Mouse (Mus musculus): Measurements from ENCODE around the gene Wipf2. TPM values are rescaled to one million over a fixed set of nuclear protein-coding genes. Genes with fewer than 3 reads are reported as not detected.
"Not testable (repeated sequence)": the region's sequence is repeated elsewhere in the genome, so short reads cannot be mapped to it uniquely, and the experiment has no call there.

Wipf2 gene
- 5.0 TPM in 2 replicates for polyA plus RNA-seq (2016; fragmentation: Nextera tagmentation; extraction: Ambion mirVana)

DNA sequence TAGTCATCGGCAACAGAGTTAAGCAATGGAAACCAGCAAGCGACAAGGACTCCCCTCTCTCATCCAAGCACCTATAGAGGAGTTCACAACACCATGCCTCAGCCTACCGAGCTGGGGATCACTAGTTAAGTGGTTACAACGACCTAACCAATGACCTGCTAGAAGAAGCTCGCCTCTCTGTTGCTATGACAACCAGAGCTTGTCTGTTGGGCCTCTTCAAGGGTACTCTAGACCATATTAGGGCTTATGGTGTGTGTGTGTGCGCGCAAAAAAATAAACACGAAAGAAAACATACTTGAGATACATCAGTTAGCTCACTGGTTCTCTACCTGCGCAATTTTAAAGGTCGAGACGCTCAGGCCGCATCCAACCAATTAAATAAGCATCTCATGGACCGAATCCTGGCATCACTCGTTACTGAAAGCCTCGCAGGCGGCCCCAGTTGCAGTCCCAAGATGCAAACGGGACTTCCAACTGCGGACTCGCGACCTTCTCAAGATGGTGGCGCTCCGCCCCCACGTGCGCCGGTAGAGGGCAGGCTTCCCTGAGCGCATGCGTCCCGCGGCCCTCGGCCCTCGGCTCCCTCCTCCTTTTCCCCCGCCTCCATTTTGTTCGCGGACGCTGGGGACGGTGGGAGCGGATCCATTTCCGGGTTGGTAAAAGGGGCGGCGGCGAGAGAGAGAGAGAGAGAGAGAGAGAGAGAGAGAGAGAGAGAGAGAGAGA is at the start of gene Wipf2:
Wipf2 (plus strand) TSS at position 611 of the 723 bp plus-strand sequence.
- peak; percentile 81 for ATAC-seq (ENCODE audit: insufficient number of reproducible peaks, insufficient read depth, low FRiP score, low TSS enrichment)
- 11% methylated on average over 33 of the region's 41 CpGs for WGBS
- peak within 1 kb of the TSS; percentile 70 for H3K9ac ChIP-seq
- peak within 1 kb of the TSS; percentile 93 for H3K27ac ChIP-seq
- peak within 1 kb of the TSS; percentile 61 for H3K4me3 ChIP-seq
- no peaks in the 10 kb centered on the region for H3K27me3 ChIP-seq
- H3K4me1 ChIP-seq = peaks cover 7% of the 10 kb centered on the region; the same call in 1 of the 2 replicates
- no peaks in the 10 kb centered on the region for H3K9me3 ChIP-seq
- peaks cover 19% of the 10 kb centered on the region for H3K36me3 ChIP-seq
- H3K4me2 ChIP-seq (replicated peaks) = peak within 1 kb of the TSS; percentile 59

DNA sequence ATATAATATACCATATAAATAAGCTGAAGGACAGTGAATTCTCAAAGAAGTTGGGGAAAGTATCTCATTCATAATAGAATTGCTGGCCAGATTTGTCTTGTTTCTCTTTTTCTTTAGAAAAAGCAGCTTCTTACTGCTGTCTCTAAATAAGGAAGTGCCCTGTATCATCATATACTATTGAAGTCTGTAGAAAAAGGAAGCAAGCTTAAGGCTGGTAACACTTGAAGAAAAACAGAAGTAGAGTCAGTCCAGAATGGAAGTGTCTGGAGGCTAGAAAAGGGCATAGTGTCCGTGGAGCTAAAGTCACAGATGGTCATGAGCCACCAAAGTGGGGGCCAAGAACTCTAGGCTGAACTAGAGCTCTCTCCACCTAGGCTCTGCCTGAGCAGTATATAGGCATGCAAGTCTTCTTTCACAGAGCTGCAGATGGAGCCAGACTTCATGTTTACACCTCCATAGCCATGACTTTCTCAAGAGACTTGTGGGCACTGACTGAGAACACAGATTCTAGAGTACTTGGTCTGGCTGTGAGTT is 46.7 kb upstream of the Wipf2 start:
- Histone ChIP-seq H3K9me3 (no peaks in the 10 kb centered on the region), H3K27ac (no peak overlapping the region), H3K36me3 (peaks cover 90% of the 10 kb centered on the region), H3K4me1 (no peaks in the 10 kb centered on the region), H3K27me3 (no peaks in the 10 kb centered on the region), H3K9ac (no peak overlapping the region), H3K4me2 (replicated peaks) (no peak overlapping the region), H3K4me3 (no peak overlapping the region)
- WGBS = 94% methylated on average over 1 of the region's 1 CpGs
- no peak for ATAC-seq (ENCODE audit: insufficient number of reproducible peaks, insufficient read depth, low FRiP score, low TSS enrichment)

DNA sequence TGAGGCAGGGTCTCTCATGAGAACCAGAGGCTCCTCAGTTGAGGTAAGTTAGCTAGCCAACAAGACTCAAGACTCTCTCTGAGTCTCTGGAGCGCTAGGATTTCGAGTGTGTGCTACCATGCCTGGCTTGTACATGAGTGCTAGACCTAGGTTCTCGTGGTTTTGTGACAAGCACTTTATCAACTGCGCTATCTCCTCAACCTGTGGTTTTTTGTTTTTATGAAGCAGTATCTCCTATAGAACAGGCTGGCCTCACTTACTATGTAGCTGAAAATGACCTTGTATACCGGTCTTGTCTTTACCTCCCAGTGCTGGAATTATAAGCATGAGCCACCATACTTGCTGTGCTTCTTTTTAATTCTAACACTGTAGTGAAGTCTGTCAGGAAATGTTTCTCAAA is 42.5 kb upstream of the Wipf2 start:
- ATAC-seq (ENCODE audit: insufficient number of reproducible peaks, insufficient read depth, low FRiP score, low TSS enrichment) = no peak
- 94% methylated on average over 5 of the region's 5 CpGs for WGBS
- peaks cover 95% of the 10 kb centered on the region for H3K36me3 ChIP-seq

DNA sequence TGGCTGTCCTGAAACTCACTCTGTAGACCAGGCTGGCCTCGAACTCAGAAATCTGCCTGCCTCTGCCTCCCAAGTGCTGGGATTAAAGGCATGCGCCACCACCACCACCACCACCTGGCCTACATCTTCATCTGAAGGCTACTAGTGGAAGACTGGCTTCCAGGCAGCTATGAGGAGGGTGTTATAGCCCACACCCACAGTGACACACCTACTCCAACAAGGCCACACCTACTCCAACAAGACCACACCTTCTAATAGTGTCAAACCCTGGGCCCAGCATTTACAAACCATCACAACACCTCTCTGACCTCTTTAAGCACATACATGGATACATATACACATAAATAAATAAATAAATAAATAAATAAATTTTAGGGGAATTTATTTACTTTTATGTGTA is 37.4 kb upstream of the Wipf2 start:
- ATAC-seq (ENCODE audit: insufficient number of reproducible peaks, insufficient read depth, low FRiP score, low TSS enrichment) = peak; percentile 41; the same call in 1 of the 2 replicates
- not testable (repeated sequence) for H3K27ac ChIP-seq; H3K9ac ChIP-seq; H3K27me3 ChIP-seq; H3K4me3 ChIP-seq; H3K4me1 ChIP-seq; H3K4me2 ChIP-seq (replicated peaks); H3K9me3 ChIP-seq
- WGBS = 94% methylated on average over 2 of the region's 2 CpGs
- H3K36me3 ChIP-seq = peaks cover 92% of the 10 kb centered on the region

More for the DNA sequence above, 42.5 kb upstream of the Wipf2 start:
- no peaks in the 10 kb centered on the region for H3K4me1 ChIP-seq
- no peak overlapping the region for H3K4me2 ChIP-seq (replicated peaks)
- no peaks in the 10 kb centered on the region for H3K27me3 ChIP-seq
- no peaks in the 10 kb centered on the region for H3K9me3 ChIP-seq
- no peak overlapping the region for H3K27ac ChIP-seq
- H3K9ac ChIP-seq = no peak overlapping the region
- no peak overlapping the region for H3K4me3 ChIP-seq

DNA sequence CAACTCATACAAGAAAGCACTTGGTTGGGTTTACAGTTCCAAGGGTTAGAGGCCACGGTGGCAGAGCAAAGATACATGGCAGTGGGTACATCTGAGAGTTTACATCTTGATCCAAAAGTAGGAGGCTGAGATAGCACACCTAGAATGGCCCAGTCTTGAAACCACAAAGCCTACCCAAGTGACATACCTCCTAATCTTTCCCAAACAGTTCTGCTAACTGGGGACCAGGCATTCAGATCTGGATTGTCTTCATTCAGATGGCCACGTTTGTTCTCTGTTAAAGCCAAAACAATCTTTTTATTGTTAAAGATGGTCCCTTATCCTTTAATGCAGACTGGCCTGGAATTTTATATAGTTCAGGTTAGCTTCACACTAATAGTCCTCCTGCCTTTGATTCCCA is 35.6 kb upstream of the Wipf2 start:
- Histone ChIP-seq H3K9me3 (no peaks in the 10 kb centered on the region), H3K4me1 (no peaks in the 10 kb centered on the region), H3K36me3 (peaks cover 92% of the 10 kb centered on the region), H3K27me3 (no peaks in the 10 kb centered on the region), H3K4me2 (replicated peaks) (no peak overlapping the region), H3K27ac (no peak overlapping the region), H3K4me3 (no peak overlapping the region), H3K9ac (no peak overlapping the region)
- 88% methylated on average over 2 of the region's 2 CpGs for WGBS
- ATAC-seq (ENCODE audit: insufficient number of reproducible peaks, insufficient read depth, low FRiP score, low TSS enrichment) = no peak

DNA sequence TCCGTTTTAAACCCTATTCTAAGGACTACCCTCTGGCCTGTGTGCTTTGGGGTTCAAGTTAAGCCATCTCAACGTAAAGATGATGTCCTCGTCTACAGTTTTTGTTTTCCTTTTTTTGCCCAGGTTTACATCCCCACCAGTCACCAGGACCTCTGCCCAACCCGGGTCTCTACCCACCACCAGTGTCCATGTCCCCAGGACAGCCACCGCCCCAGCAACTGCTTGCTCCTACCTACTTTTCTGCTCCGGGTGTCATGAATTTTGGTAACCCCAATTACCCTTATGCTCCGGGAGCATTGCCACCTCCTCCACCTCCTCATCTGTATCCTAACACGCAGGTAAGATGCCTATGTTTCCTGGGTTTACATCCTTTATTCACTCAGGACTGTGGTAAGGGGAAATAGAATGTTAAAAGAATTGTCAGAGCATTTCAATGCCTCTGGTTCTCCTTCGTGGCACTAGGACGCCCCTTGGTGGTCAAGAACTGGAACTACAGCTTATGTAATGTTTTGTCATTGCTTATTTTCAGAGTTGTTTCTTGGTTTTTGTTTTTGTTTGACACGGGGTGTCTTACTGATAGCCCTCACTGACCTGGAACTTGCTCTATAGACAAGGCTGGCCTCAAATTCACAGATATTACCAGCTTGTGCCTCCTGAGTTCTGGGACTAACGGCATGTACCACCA is 34.2 kb upstream of the Wipf2 start:
- 74% methylated on average over 12 of the region's 12 CpGs for WGBS
- H3K9me3 ChIP-seq = no peaks in the 10 kb centered on the region
- no peak overlapping the region for H3K4me2 ChIP-seq (replicated peaks)
- no peak overlapping the region for H3K4me3 ChIP-seq
- ATAC-seq (ENCODE audit: insufficient number of reproducible peaks, insufficient read depth, low FRiP score, low TSS enrichment) = no peak
- no peak overlapping the region for H3K9ac ChIP-seq
- H3K36me3 ChIP-seq = peaks cover 91% of the 10 kb centered on the region
- H3K27me3 ChIP-seq = no peaks in the 10 kb centered on the region
- H3K27ac ChIP-seq = no peak overlapping the region
- H3K4me1 ChIP-seq = no peaks in the 10 kb centered on the region

DNA sequence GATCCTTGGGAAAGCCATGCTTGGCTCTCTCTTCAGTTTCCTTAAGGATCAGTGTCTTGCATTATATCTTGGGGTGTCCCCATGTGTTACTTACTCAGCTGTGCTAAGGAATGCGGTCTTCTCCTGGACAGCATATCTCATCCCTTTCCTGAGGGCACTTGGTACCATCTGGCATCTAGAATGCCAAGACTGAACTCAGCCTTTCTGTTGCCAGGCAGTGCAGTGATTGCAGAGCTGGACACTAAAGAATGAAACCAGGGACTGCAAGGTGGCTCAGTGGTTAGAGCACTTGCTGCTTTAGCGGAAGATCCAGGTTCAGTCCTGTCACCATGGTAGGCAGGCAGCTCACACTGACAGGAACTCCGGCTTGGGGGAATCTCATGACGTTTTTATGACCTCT is 33.6 kb upstream of the Wipf2 start:
- Histone ChIP-seq H3K27me3 (no peaks in the 10 kb centered on the region), H3K9ac (no peak overlapping the region), H3K4me3 (no peak overlapping the region), H3K4me1 (no peaks in the 10 kb centered on the region), H3K27ac (no peak overlapping the region), H3K9me3 (no peaks in the 10 kb centered on the region), H3K36me3 (peaks cover 89% of the 10 kb centered on the region), H3K4me2 (replicated peaks) (no peak overlapping the region)
- ATAC-seq (ENCODE audit: insufficient number of reproducible peaks, insufficient read depth, low FRiP score, low TSS enrichment) = no peak
- 78% methylated on average over 4 of the region's 4 CpGs for WGBS

DNA sequence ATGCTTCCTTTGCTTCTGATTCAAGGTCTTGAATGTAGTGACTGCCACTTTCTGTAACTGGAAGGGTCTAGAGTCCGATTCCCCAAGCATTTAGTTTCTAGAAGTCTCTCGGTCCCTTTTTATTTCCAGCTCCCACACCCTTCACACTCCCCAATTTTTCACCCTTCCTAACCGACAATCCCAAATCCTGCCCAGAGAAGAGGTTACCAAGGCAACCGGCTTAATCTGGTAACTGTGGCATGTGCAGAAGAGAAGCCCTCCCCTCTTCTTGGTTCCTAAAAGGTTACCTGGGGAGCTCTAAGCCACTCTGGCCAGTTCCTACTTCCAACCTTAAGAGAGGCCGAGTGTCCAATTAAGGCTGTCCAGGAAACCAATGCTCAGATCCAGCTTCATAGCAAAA is 28.1 kb upstream of the Wipf2 start:
- Histone ChIP-seq H3K36me3 (peaks cover 40% of the 10 kb centered on the region), H3K4me1 (peaks cover 14% of the 10 kb centered on the region; the same call in 1 of the 2 replicates), H3K27ac (no peak overlapping the region), H3K4me3 (no peak overlapping the region), H3K9me3 (no peaks in the 10 kb centered on the region), H3K9ac (no peak overlapping the region), H3K4me2 (replicated peaks) (no peak overlapping the region), H3K27me3 (peaks cover 32% of the 10 kb centered on the region)
- ATAC-seq (ENCODE audit: insufficient number of reproducible peaks, insufficient read depth, low FRiP score, low TSS enrichment) = no peak
- WGBS = 45% methylated on average over 5 of the region's 5 CpGs

DNA sequence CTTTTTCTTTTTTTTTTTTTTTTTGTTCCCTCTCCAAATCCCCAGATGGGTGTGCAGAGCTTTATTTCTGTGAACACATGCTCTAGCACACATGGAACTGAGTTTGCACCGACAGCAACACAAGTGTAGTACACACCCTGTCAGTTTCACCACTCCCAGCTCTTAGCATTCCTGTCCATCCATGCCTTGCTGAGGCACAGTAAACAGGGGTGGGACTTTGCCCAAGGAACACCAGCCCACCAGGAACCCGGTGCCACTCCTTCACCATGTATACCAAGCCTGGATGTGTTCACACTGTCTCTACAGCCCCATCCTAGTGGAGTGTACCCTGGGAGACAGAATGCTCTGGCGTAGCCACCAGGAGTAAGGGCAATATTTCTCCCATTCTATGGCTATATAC is 27.7 kb upstream of the Wipf2 start:
- no peak for ATAC-seq (ENCODE audit: insufficient number of reproducible peaks, insufficient read depth, low FRiP score, low TSS enrichment)
- H3K36me3 ChIP-seq = peaks cover 36% of the 10 kb centered on the region
- H3K4me2 ChIP-seq (replicated peaks) = no peak overlapping the region
- H3K27me3 ChIP-seq = peaks cover 32% of the 10 kb centered on the region
- peaks cover 14% of the 10 kb centered on the region; the same call in 1 of the 2 replicates for H3K4me1 ChIP-seq
- no peak overlapping the region for H3K27ac ChIP-seq
- H3K4me3 ChIP-seq = no peak overlapping the region
- H3K9me3 ChIP-seq = no peaks in the 10 kb centered on the region
- no peak overlapping the region for H3K9ac ChIP-seq
- WGBS = 65% methylated on average over 3 of the region's 3 CpGs

DNA sequence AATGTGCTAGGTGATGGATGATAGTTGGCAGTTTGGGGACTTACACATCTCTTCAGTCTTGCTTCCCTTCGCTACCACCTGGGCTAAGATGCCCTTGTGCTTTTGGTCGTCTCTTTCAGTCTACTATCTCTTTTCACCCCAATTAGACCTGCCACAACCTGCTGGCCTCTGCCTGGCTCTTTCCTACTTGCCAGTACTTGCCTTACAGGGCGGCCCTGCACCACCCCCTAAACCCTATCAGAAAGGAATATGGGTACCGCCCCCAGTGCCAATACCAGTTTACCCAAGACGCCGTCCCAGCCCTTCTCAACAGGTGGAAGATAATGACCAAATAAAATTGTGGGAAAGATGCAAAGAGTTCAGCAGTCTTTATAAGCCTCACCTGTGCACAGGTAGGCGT is 27.3 kb upstream of the Wipf2 start:
- Histone ChIP-seq H3K4me1 (peaks cover 14% of the 10 kb centered on the region; the same call in 1 of the 2 replicates), H3K4me2 (replicated peaks) (peak overlapping the region; percentile 99), H3K27ac (no peak overlapping the region), H3K9ac (peak overlapping the region; percentile 71; the same call in 1 of the 2 replicates), H3K27me3 (peaks cover 32% of the 10 kb centered on the region), H3K9me3 (no peaks in the 10 kb centered on the region), H3K36me3 (peaks cover 34% of the 10 kb centered on the region), H3K4me3 (peak overlapping the region; percentile 70)
- ATAC-seq (ENCODE audit: insufficient number of reproducible peaks, insufficient read depth, low FRiP score, low TSS enrichment) = no peak
- WGBS = 32% methylated on average over 7 of the region's 7 CpGs

DNA sequence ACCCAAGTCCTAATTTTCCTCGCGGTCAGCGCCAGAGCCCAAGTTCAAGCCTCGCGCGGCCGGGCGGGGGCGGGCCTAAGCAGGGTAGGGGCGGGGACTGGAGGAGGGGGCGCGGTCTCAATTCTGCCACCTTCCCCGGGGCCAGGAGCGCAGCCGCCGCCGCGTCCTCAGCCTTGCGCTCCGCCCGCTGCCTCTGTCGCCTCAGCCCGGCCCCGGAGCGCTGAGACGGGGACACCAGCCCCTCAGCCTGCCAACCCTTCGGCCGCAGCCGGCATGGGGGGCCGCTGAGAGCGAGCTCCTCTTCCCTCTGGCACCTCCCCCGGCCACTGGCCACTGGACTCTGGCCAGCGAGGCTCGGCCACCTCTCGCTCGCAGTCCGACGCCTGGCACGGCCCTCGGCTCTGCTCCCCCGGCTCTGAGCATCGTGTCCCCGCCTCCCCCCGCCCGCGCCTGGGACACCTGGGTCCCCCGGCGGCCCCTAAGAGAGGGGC is 26.7 kb upstream of the Wipf2 start, which contains the start of gene Rapgefl1:
Rapgefl1 (plus strand) TSS at position 135 of the 491 bp plus-strand sequence.
- Histone ChIP-seq H3K36me3 (peaks cover 29% of the 10 kb centered on the region), H3K27me3 (peaks cover 32% of the 10 kb centered on the region), H3K4me1 (peaks cover 14% of the 10 kb centered on the region; the same call in 1 of the 2 replicates), H3K9me3 (no peaks in the 10 kb centered on the region), H3K27ac (no peak within 1 kb of the TSS), H3K4me3 (peak within 1 kb of the TSS; percentile 70), H3K4me2 (replicated peaks) (peak within 1 kb of the TSS; percentile 99), H3K9ac (peak within 1 kb of the TSS; percentile 71)
- WGBS = 1% methylated on average over 44 of the region's 48 CpGs
- peak; percentile 82 for ATAC-seq (ENCODE audit: insufficient number of reproducible peaks, insufficient read depth, low FRiP score, low TSS enrichment)

Measured in embryonic facial prominence, embryonic 12.5 days (tissue).